19 mouse cellular contexts compared by ENCODE assay signal in genomic region chr14:80682876-80683275, GRCm38 (mm10).
DNase-seq lines count a peak whose midpoint lies in the region; ATAC-seq and TF ChIP-seq lines count a peak whose summit lies in the region.
"Had no signal": no experiment of that assay in that cellular context is flagged by ENCODE, and none has a peak within 500 bp of the region (broad histone marks: within the 10 kb centered on the region; RNA-seq: fewer than 3 reads in every experiment).

No protein-coding gene starts in this region.

- DNase-seq in forebrain, embryonic 10.5 days (ENCODE audit: extremely low spot score, low spot score) = no peak
- DNase-seq in midbrain, postnatal 0 days (ENCODE audit: low spot score) = peak; percentile 27
- no peak for DNase-seq in midbrain, embryonic 10.5 days (ENCODE audit: low spot score)
- DNase-seq in heart, postnatal 36 days = no peak
- DNase-seq: adrenal gland, postnatal 10 days; gastrocnemius, postnatal 36 days; kidney, adult 11 months; kidney, postnatal 36 days; lung, adult 18-20 months; lung, postnatal 10 days; thymus, postnatal 25 days had no signal

- H3K27me3 ChIP-seq in forebrain, embryonic 12.5 days = peaks cover 3% of the 10 kb centered on the region; the same call in 1 of the 2 replicates
- no peaks in the 10 kb centered on the region for H3K27me3 ChIP-seq in forebrain, embryonic 10.5 days (ENCODE audit: poor library complexity, severe bottlenecking)
- no peaks in the 10 kb centered on the region for H3K27me3 ChIP-seq in midbrain, postnatal 0 days (ENCODE audit: insufficient read depth, low read length)
- H3K27me3 ChIP-seq in midbrain, embryonic 10.5 days (ENCODE audit: low read depth, poor library complexity, severe bottlenecking) = no peaks in the 10 kb centered on the region
- H3K27me3 ChIP-seq in forebrain, embryonic 15.5 days = no peaks in the 10 kb centered on the region
- H3K27me3 ChIP-seq in neural tube, embryonic 13.5 days = no peaks in the 10 kb centered on the region
- H3K27me3 ChIP-seq: kidney, embryonic 15.5 days; limb, embryonic 13.5 days; liver, embryonic 12.5 days; midbrain, embryonic 12.5 days had no signal

- intact Hi-C loops in heart, postnatal 36 days (cut with DNase I) = no loop called here

- no peaks in the 10 kb centered on the region for H3K36me3 ChIP-seq in forebrain, embryonic 12.5 days (replicated peaks)
- H3K36me3 ChIP-seq in forebrain, embryonic 10.5 days (replicated peaks) = no peaks in the 10 kb centered on the region
- H3K36me3 ChIP-seq in midbrain, postnatal 0 days (ENCODE audit: insufficient read depth, low read length) = no peaks in the 10 kb centered on the region
- no peaks in the 10 kb centered on the region for H3K36me3 ChIP-seq in midbrain, embryonic 10.5 days
- no peaks in the 10 kb centered on the region for H3K36me3 ChIP-seq in forebrain, embryonic 15.5 days
- H3K36me3 ChIP-seq in neural tube, embryonic 13.5 days = no peaks in the 10 kb centered on the region
- H3K36me3 ChIP-seq: kidney, embryonic 15.5 days; limb, embryonic 13.5 days; liver, embryonic 12.5 days; midbrain, embryonic 12.5 days had no signal

- ATAC-seq in forebrain, embryonic 12.5 days (ENCODE audit: low FRiP score) = no peak
- no peak for ATAC-seq in midbrain, postnatal 0 days (ENCODE audit: low FRiP score)
- 0 out of 2 replicates have a peak, but pooled peaks have one; percentile 16 for ATAC-seq in forebrain, embryonic 15.5 days (replicated peaks)
- ATAC-seq in neural tube, embryonic 13.5 days (ENCODE audit: low read depth) = no peak
- no peak for ATAC-seq in megakaryocyte progenitor cell, adult 5-6 weeks (replicated peaks; ENCODE audit: poor library complexity)
- ATAC-seq: liver, embryonic 12.5 days had no signal

- H3K4me3 ChIP-seq in forebrain, embryonic 12.5 days (replicated peaks) = no peak overlapping the region
- no peak overlapping the region for H3K4me3 ChIP-seq in forebrain, embryonic 10.5 days
- H3K4me3 ChIP-seq in midbrain, postnatal 0 days (ENCODE audit: low read depth, low read length) = no peak overlapping the region
- no peak overlapping the region for H3K4me3 ChIP-seq in midbrain, embryonic 10.5 days
- no peak overlapping the region for H3K4me3 ChIP-seq in forebrain, embryonic 15.5 days
- H3K4me3 ChIP-seq in neural tube, embryonic 13.5 days = no peak overlapping the region
- H3K4me3 ChIP-seq: kidney, embryonic 15.5 days; limb, embryonic 13.5 days; liver, embryonic 12.5 days; midbrain, embryonic 12.5 days had no signal

- 41% methylated on average over 1 of the region's 1 CpGs for WGBS in forebrain, embryonic 12.5 days
- 70% methylated on average over 1 of the region's 1 CpGs for WGBS in forebrain, embryonic 10.5 days
- 62% methylated on average over 1 of the region's 1 CpGs for WGBS in midbrain, postnatal 0 days
- 69% methylated on average over 1 of the region's 1 CpGs for WGBS in midbrain, embryonic 10.5 days
- 22% methylated on average over 1 of the region's 1 CpGs for WGBS in forebrain, embryonic 15.5 days
- 61% methylated on average over 1 of the region's 1 CpGs for WGBS in neural tube, embryonic 13.5 days

- peaks cover 10% of the 10 kb centered on the region for H3K4me1 ChIP-seq in forebrain, embryonic 12.5 days
- H3K4me1 ChIP-seq in forebrain, embryonic 10.5 days = peaks cover 13% of the 10 kb centered on the region
- no peaks in the 10 kb centered on the region for H3K4me1 ChIP-seq in midbrain, postnatal 0 days (ENCODE audit: insufficient read depth, low read length)
- H3K4me1 ChIP-seq in midbrain, embryonic 10.5 days = peaks cover 6% of the 10 kb centered on the region; the same call in 1 of the 2 replicates
- H3K4me1 ChIP-seq in forebrain, embryonic 15.5 days = peaks cover 14% of the 10 kb centered on the region; the same call in 1 of the 2 replicates
- peaks cover 12% of the 10 kb centered on the region for H3K4me1 ChIP-seq in neural tube, embryonic 13.5 days (replicated peaks)
- H3K4me1 ChIP-seq: kidney, embryonic 15.5 days; limb, embryonic 13.5 days; liver, embryonic 12.5 days had no signal

- H3K9ac ChIP-seq in forebrain, embryonic 12.5 days = no peak overlapping the region
- no peak overlapping the region for H3K9ac ChIP-seq in midbrain, postnatal 0 days (replicated peaks; ENCODE audit: low read length, poor library complexity, severe bottlenecking)
- no peak overlapping the region for H3K9ac ChIP-seq in forebrain, embryonic 15.5 days (replicated peaks)
- H3K9ac ChIP-seq in neural tube, embryonic 13.5 days = no peak overlapping the region
- H3K9ac ChIP-seq: kidney, embryonic 15.5 days; limb, embryonic 13.5 days; liver, embryonic 12.5 days; midbrain, embryonic 12.5 days had no signal

- H3K4me2 ChIP-seq in forebrain, embryonic 12.5 days = peak overlapping the region; percentile 11; the same call in 1 of the 2 replicates
- H3K4me2 ChIP-seq in midbrain, postnatal 0 days (ENCODE audit: low read depth, low read length, poor library complexity, severe bottlenecking) = no peak overlapping the region
- H3K4me2 ChIP-seq in forebrain, embryonic 15.5 days (replicated peaks) = peak overlapping the region; percentile 28
- H3K4me2 ChIP-seq in neural tube, embryonic 13.5 days = peak overlapping the region; percentile 28
- H3K4me2 ChIP-seq: kidney, embryonic 15.5 days; limb, embryonic 13.5 days; liver, embryonic 12.5 days; midbrain, embryonic 12.5 days had no signal

- no peaks in the 10 kb centered on the region for H3K9me3 ChIP-seq in forebrain, embryonic 12.5 days
- no peaks in the 10 kb centered on the region for H3K9me3 ChIP-seq in forebrain, embryonic 10.5 days
- H3K9me3 ChIP-seq in midbrain, postnatal 0 days (ENCODE audit: low read length) = no peaks in the 10 kb centered on the region
- H3K9me3 ChIP-seq in midbrain, embryonic 10.5 days (replicated peaks) = no peaks in the 10 kb centered on the region
- no peaks in the 10 kb centered on the region for H3K9me3 ChIP-seq in forebrain, embryonic 15.5 days
- no peaks in the 10 kb centered on the region for H3K9me3 ChIP-seq in neural tube, embryonic 13.5 days
- H3K9me3 ChIP-seq: kidney, embryonic 15.5 days; limb, embryonic 13.5 days; liver, embryonic 12.5 days; midbrain, embryonic 12.5 days had no signal

- TF ChIP-seq CTCF in midbrain, postnatal 0 days (IDR thresholded peaks at IDR 0.05) = no peak

- H3K27ac ChIP-seq in forebrain, embryonic 12.5 days = no peak overlapping the region
- no peak overlapping the region for H3K27ac ChIP-seq in forebrain, embryonic 10.5 days
- H3K27ac ChIP-seq in midbrain, postnatal 0 days (ENCODE audit: low read depth, low read length) = no peak overlapping the region
- H3K27ac ChIP-seq in midbrain, embryonic 10.5 days (replicated peaks) = no peak overlapping the region
- no peak overlapping the region for H3K27ac ChIP-seq in forebrain, embryonic 15.5 days (replicated peaks)
- no peak overlapping the region for H3K27ac ChIP-seq in neural tube, embryonic 13.5 days (replicated peaks)
- H3K27ac ChIP-seq: kidney, embryonic 15.5 days; limb, embryonic 13.5 days; liver, embryonic 12.5 days; midbrain, embryonic 12.5 days had no signal
